Mouse (Mus musculus) stomach, postnatal 0 days (tissue): ENCODE results near the gene Ptprt.

ENCODE experiments used
- CTCF ChIP-seq: IDR thresholded peaks from 2 replicates; pipeline ENCODE4 v1.5.1; 2016; ENCODE audit warnings: antibody characterized with exemption, low read depth, mild to moderate bottlenecking, moderate library complexity
- EP300 ChIP-seq: optimal IDR thresholded peaks from 2 replicates; pipeline ENCODE3; 2016; ENCODE audit warnings: antibody characterized with exemption

DNA sequence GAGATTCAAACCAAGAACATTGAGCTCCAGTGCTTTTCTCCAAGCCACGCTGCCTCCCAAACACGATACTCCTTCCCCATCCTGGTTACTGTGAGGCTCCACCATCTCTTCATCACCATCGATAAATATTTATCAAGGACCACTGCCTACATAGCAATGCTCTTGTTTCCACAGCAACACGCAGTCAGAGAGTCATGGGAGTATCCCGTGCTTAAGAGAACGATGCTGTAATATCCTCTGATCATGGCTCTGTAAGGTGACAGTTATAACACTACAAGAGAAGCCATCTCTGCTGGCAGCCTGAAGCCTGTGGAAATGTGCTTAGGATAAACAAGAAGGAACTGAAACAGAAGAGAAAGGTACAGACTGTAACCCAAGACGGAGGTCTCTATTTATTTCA lies 3.4 kb downstream of the Ptprt start:
- TF ChIP-seq EP300, result no peak
- TF ChIP-seq CTCF, result no peak
